Mouse (Mus musculus) brown adipose tissue, adult 24 weeks (tissue): ENCODE measurements around the gene Ppp2r2d. TPM values are rescaled to one million over a fixed set of nuclear protein-coding genes. Genes with fewer than 3 reads are reported as not detected.
A peak's percentile ranks its signal among the peaks of the same experiment; 100 is the strongest.

ENCODE experiments used
- H3K27ac ChIP-seq: fragments of 200-500 bp; replicated peaks from 2 replicates; pipeline ENCODE4 v1.5.1; 2012; ENCODE audit warnings: low read depth, mild to moderate bottlenecking, low read length
- H3K4me1 ChIP-seq: fragments of 200-500 bp; 2 replicates; pipeline ENCODE4 v1.6.1; 2012; ENCODE audit warnings: low read length, mixed read lengths; ENCODE audit not compliant: control insufficient read depth, insufficient read depth, insufficient read length
- H3K4me3 ChIP-seq: fragments of 200-500 bp; 2 replicates; pipeline ENCODE4 v1.5.1; 2012; ENCODE audit warnings: low read depth, mild to moderate bottlenecking, low read length, moderate library complexity; ENCODE audit not compliant: insufficient read depth
- polyA plus RNA-seq: library from polyadenylated mRNA; stranded (reverse); fragments of >200 nt; gene quantifications from 2 replicates; pipeline ENCODE4 v1.2.4, GENCODE M21; 2012; ENCODE audit not compliant: missing spikeins, insufficient read depth, insufficient read length

Gene Ppp2r2d
- polyA plus RNA-seq, 1 experiment: 55.9 TPM

DNA sequence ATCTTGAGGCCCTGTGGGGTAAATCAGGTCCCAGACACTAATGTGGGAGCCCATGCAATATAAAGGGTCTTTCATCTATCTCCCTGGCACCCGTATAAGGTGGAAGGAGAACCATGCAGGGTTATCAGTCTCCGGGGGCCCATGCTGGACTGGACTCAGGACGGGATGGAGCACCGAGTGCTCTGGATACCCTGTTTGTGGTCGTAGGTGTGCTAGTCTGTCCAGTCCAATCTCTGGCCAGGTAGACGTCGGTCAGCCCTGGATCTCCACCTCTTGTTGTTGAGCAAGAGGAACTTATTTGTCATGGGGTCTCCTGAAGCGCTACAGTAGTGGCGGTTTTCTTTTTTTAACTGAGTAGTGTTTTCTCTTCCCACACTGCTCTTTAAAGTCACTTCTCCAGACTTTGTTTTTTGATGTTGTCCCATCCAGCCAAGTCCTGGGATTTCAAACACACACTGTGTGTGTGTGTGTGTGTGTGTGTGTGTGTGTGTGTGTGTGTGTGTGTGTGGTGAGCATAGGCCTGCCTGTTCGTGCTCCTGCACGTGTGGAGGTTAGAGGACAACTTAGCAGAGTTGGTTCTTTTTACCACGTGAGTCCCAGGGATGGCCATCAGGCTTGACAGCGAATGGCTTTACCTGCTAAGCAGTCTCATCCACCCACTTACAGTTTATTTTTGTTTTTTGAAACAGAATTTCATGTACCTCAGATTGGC, 1.6 kb downstream of the Ppp2r2d start:
- Histone ChIP-seq H3K27ac (peak overlapping the region; percentile 89), H3K4me1 (peaks cover 23% of the 10 kb centered on the region)

DNA sequence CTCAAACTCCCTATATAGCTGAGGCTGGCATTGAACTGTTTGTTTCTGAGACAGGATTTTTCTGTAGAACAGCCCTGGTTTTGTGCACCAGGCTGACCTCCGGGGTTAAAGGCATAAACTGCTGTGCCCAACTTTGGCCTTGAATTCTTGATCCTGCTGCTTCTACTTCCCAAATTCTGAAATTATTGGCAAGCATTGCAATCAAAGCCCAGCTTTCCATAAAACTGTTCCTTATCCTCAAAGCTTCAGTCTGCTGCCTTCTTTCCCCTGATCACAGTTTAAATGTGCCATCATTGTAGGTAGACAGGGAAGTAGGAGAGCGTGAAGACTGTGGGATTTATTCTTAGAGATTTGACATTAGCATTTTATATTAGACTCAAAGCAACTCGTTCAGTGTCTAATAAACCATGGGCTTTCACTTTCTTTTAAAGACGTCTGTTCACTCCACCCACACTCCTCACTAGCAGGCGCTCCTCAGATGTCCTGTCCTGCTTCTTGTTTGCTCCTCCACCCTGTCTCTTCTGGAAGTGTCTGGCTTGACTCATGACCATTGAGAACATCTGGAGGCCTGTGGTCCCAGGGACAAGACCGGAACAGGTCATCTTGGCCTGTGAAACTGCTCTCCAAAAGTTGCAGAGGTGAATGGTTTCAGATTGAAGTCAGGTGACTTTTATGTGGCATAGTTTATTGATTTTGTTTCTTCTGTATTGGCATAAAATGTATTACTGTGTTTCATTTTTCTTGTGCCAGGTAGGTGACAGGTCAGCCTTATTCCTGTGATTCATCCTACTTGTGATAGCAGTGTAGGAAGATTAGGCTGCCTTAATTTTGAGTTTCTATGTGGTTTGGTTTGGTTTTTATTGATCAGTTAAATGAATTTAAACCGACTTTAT, 2.4 kb downstream of the Ppp2r2d start:
- peak overlapping the region; percentile 94 for H3K4me3 ChIP-seq
- H3K4me1 ChIP-seq: peaks cover 26% of the 10 kb centered on the region
- H3K27ac ChIP-seq: peak overlapping the region; percentile 89

More for the DNA sequence above, 1.6 kb downstream of the Ppp2r2d start:
- H3K4me3 ChIP-seq: peak overlapping the region; percentile 94

DNA sequence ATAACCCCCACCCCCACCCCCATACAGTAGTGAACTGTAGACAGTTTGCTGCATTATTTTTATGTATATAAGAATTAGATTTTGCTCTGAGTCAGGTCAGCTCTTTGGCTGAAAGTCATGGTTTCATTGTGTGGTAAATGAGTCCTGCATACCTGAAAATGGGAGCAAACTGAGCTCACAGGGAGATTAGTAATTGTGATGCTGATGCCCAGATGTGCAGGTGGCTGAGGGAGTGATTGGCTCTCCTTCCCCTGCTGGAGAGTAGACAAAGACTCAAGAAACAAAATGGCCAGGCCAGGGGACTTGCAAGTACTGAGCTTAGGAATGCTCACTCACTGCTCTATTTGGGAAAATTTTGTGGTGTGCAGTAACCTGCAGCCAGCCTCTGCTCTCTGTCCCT, 4.2 kb downstream of the Ppp2r2d start:
- Histone ChIP-seq H3K27ac (no peak overlapping the region), H3K4me1 (peaks cover 21% of the 10 kb centered on the region), H3K4me3 (no peak overlapping the region)

DNA sequence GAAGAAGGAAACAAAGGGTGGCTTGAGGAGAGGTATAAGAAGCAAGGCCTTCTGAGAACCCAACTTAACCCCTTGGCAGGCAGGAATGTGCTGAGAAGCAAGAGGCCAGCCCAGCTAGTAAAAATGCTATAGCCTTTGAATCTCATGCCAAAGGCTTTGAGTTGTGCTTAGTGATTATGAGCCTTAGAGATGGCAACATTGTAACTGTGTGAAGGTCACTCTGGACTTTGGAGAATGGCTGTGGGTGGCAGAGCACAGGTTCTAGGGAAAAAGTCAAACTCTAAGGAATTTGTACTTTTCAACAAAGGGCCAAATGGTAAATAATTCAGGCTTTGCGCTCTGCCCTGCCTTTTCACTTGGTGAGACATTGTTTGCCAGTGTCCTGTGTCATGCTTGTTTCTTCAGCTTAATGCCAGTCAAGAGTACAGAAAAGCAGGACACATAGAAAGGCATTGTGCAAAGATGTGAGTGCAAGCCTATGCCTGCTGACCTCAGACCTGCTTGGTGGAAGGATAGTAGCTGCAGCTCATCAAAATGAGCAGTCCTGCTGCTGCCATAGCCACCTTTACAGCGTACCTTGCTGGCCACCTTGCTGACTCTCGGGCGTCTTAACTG, 7.6 kb downstream of the Ppp2r2d start:
- peak overlapping the region; percentile 53 for H3K27ac ChIP-seq

DNA sequence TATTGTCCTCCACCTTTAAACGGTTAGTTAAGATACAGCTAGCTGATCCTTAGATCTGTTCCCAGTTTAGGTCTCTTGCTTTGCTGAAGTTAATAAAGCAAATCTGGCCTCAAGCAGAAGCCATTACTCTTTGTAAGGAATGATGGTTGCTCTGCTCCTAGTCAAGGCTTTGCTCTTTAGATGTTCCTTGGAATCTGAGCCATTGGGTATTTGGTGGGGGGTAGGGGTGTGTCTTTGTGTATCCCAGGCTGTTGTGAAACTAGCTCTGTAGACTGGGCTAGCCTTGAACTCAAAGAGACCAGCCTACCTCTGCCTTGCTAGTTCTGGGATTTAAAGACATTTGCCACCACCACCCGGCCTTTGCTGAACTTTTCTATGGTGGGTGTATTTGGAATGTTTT, 8.3 kb downstream of the Ppp2r2d start:
- Histone ChIP-seq H3K27ac (no peak overlapping the region), H3K4me1 (peaks cover 13% of the 10 kb centered on the region), H3K4me3 (no peak overlapping the region)

More for the DNA sequence above, 7.6 kb downstream of the Ppp2r2d start:
- H3K4me1 ChIP-seq: peaks cover 12% of the 10 kb centered on the region
- no peak overlapping the region for H3K4me3 ChIP-seq

DNA sequence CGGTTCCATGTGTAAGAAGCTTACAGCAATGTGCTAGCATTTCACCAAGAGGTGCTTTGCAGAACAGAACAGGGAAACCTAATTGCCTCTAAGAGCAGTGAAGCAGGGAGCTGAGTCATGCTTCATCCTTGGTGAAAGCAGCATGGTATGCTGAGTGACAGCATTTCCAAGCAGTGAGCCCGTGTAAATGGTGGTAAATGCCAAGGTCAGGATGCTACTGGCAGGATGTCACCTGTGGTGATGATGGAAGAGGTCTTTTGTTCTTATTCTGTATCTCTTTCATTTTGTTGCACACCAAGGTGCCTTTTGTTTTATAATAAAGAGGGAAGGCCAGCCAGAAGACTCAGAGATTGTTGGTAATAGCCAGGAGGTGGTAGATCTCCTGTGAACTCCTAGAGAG, 10.8 kb downstream of the Ppp2r2d start:
- H3K4me1 ChIP-seq: peaks cover 13% of the 10 kb centered on the region
- no peak overlapping the region for H3K27ac ChIP-seq
- no peak overlapping the region for H3K4me3 ChIP-seq

DNA sequence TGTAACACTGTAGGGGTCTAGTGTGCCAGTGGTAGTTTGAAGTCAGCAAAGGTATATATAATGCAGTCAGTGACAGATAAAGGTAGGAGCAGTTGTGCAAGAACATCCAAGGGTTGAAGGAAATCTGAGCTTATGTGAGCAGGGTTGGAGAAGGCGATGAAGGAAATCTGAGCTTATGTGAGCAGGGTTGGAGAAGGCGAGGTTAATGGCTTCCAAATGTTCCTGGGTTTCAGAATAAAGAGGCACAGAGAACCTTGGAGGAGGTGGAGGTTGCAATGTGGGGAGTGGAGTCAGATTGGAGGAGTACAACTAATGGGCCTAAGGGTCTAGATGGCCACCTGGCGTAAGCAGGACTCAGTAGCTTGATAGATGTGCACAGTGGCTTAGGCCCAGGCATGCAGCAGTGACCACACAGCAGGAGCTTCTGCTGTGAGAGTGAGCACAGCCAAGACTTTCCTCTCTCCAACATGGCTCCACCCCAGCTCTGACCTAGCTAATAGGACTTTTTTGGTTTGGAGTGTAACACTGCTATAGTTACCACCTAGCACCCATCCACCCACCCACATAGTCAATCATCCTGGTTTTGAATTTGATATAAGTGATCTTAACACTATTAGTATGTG, 18.2 kb downstream of the Ppp2r2d start:
- no peak overlapping the region for H3K27ac ChIP-seq
- H3K4me1 ChIP-seq: peaks cover 7% of the 10 kb centered on the region; the same call in 1 of the 2 replicates
- no peak overlapping the region for H3K4me3 ChIP-seq

DNA sequence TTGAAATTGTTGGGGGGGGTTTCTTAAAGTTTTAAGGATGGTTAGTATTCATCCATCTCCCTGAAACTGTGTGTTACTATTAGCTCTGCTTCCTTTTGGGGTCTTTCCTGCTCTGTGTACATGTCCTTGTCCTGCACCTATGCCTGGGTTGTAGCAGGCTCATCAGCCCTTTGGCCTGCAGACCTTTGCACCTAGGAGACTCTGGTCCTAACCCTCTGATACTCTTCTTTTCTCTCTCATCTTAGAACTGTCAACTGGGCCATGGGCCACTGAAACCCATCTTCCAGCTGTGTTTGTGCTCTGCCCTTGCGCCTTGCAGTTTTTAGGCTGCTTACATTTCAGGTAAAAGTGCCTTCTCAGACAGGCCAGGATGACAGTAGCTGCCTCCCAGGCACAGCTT, 18.9 kb downstream of the Ppp2r2d start:
- no peak overlapping the region for H3K27ac ChIP-seq
- peaks cover 7% of the 10 kb centered on the region; the same call in 1 of the 2 replicates for H3K4me1 ChIP-seq
- H3K4me3 ChIP-seq: no peak overlapping the region

DNA sequence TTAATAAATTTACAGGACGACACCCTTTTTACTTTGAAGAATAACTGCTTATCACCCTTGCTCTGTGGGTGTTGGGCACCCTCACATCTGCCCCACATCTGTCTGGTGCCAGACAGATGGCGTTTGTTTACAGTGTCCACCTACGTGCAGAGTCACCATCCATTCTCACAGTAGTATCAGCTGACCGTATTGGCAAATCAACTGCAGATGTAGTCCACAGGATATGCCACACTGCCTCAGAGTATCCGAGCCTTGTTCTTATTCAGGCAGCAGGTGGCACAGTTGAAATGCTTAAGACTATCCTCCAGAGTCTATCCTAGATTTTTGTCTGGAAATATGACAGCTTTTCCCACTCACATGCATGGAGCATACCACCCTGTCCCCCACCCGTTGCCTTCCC, 21.4 kb downstream of the Ppp2r2d start:
- H3K27ac ChIP-seq: no peak overlapping the region
- H3K4me3 ChIP-seq: no peak overlapping the region
- H3K4me1 ChIP-seq: peaks cover 7% of the 10 kb centered on the region; the same call in 1 of the 2 replicates

DNA sequence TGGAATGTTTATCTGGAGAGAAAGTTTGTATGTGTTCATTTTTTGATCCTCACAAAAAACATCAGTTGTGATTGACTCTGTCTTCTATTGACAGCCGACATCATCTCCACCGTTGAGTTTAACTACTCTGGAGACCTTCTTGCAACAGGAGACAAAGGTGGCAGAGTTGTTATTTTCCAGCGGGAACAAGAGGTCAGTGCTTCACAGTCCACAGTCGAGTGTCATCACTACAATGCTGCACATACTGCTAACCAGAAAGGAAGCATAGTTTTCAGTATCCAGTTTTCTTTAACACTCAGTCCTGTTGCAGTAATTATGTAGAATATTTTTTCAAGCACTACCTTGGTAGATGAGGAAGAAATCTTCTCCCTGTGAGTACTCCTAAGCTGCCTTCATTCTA, 22.4 kb downstream of the Ppp2r2d start:
- Histone ChIP-seq H3K27ac (no peak overlapping the region), H3K4me1 (peaks cover 7% of the 10 kb centered on the region; the same call in 1 of the 2 replicates), H3K4me3 (no peak overlapping the region)

DNA sequence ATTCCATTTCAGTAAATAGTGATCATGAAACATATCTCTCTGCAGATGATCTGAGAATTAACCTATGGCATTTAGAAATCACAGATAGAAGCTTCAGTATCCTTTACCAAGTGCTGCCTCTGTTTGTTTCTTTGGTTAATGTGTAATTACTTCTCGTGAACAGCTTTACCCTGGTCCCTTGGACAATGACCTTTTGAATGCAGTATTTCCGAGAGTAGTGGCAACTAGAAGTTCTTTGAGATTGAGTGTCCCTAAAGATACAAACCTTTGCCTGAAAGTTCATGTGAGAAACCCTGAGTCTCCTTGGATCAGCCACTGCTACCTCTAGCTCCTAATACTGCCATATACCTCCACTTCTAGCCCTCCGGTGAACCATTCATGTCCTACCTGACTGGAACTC, 27.1 kb downstream of the Ppp2r2d start:
- Histone ChIP-seq H3K27ac (no peak overlapping the region), H3K4me3 (no peak overlapping the region), H3K4me1 (no peaks in the 10 kb centered on the region)

DNA sequence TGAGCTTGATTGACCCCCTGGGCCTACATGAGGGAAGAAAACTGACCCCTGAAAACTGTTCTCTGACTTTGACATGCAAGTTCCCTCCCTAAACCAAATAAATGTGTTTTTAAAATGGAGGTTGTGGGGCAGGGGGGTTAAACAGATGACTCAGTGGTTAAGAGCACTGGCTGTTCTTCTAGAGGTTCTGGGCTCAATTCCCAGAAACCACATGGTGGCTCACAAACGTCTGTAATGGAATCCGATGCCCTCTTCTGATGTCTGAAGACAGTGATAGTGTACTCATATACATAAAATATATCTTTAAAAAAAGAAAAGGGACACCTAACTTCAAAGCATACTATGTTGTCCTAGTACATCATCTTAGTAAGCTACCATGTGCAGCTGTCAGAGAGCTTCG, 29.2 kb downstream of the Ppp2r2d start:
- no peaks in the 10 kb centered on the region for H3K4me1 ChIP-seq
- no peak overlapping the region for H3K4me3 ChIP-seq
- no peak overlapping the region for H3K27ac ChIP-seq

DNA sequence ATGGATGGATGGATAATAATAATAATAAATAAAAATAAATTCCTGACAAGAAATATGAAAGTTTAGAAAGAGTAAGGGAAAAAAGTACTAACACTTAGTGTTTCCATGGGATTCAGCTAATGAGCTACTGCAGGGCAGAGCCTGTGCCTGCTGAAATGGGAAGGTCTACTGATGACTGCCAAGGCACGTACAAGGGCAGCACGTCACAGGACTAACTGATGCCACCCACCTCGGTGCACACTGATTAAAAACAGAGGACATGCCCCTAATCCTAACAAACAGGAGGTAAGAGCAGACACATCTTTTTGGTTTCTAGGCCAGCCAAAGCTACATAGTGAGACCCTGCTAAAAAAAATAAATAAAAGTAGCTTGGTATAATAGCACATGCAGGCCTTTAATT, 37.8 kb downstream of the Ppp2r2d start:
- no peak overlapping the region for H3K4me3 ChIP-seq
- no peak overlapping the region for H3K27ac ChIP-seq
- no peaks in the 10 kb centered on the region for H3K4me1 ChIP-seq

DNA sequence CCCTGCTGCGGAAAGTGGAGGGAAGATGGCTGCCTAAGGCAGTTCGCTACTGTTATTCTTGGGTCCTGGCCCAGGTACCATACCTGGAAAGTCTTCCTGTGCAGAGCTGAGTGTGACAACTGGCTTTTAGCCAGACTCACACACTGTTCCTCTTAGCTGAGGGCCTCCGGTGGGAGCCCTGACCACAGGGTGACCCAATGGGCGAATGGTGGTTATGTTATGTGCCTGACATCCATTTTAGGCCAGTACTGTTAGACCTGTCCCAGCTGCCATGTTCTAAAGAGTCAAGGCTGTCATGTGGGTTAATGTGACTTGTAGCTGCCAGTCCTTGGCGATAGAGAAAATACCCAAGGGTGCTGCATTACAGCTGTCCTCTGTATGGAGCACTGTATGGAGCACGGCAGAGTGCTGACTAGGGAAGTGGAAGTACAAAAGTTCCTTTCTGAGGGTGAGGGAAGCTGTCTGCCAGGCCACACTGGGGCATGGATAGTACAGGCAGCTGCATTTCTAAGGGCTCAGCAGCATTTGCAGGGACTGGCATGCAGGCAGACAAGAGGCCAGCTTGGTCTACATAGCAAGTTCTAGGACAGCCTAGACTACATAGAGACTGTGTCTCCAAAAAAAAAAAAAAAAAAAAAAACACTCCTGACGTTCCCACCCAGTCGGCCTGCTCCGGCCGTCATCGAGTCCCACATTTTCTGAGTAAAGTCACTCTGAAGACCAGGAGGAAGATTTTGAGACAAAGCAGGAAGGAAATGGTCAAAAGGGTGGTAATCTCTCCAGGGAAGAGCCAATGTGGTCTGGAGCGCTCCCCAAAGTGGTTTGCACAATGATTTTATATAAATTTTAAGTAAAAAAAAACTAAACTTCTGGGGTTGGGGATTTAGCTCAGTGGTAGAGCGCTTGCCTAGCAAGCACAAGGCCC, 39.7 kb downstream of the Ppp2r2d start:
- Histone ChIP-seq H3K4me3 (no peak overlapping the region), H3K4me1 (no peaks in the 10 kb centered on the region), H3K27ac (no peak overlapping the region)
